Mouse (Mus musculus) limb, embryonic 15.5 days (tissue): ENCODE data around the gene Kirrel3. TPM values are rescaled to one million over a fixed set of nuclear protein-coding genes. Genes with fewer than 3 reads are reported as not detected.
A peak's percentile ranks its signal among the peaks of the same experiment; 100 is the strongest.

ENCODE experiments used
- ATAC-seq: fragments of 200-750 bp; cut with Nextera tagmentation; 2 replicates; pipeline ENCODE4 v1.8.0; 2017; ENCODE audit warnings: low read depth, moderate TSS enrichment; ENCODE audit not compliant: insufficient number of reproducible peaks, low FRiP score, low TSS enrichment
- H3K27ac ChIP-seq: fragments of 300-500 bp; sonication (generic); 2 replicates; pipeline ENCODE4 v1.5.1; 2015; ENCODE audit warnings: moderate library complexity, mild to moderate bottlenecking, inconsistent platforms
- H3K27me3 ChIP-seq: fragments of 300-500 bp; sonication (generic); 2 replicates; pipeline ENCODE4 v1.6.1; 2015; ENCODE audit warnings: inconsistent platforms
- H3K36me3 ChIP-seq: fragments of 300-500 bp; sonication (generic); 2 replicates; pipeline ENCODE4 v1.6.1; 2015; ENCODE audit warnings: inconsistent platforms
- H3K4me1 ChIP-seq: fragments of 300-500 bp; sonication (generic); 2 replicates; pipeline ENCODE4 v1.6.1; 2015; ENCODE audit warnings: inconsistent platforms
- H3K4me2 ChIP-seq: fragments of 300-500 bp; sonication (generic); 2 replicates; pipeline ENCODE4 v1.6.1; 2015; ENCODE audit warnings: mild to moderate bottlenecking, inconsistent platforms
- H3K4me3 ChIP-seq: fragments of 300-500 bp; sonication (generic); 2 replicates; pipeline ENCODE4 v1.5.1; 2015; ENCODE audit warnings: mild to moderate bottlenecking, inconsistent platforms
- H3K9ac ChIP-seq: fragments of 300-500 bp; sonication (generic); 2 replicates; pipeline ENCODE4 v1.6.1; 2015; ENCODE audit warnings: inconsistent platforms
- H3K9me3 ChIP-seq: fragments of 300-500 bp; sonication (generic); 2 replicates; pipeline ENCODE4 v1.6.1; 2016; ENCODE audit warnings: inconsistent platforms
- WGBS: fragments of 180-500 bp; shearing (Covaris S2); methylation state at CpG from one replicate; pipeline ENCODE4 v1.1.7; 2015; 5-methylcytosine and 5-hydroxymethylcytosine counted together
- polyA plus RNA-seq: library from polyadenylated mRNA; unstranded; fragments of >200 nt; fragmentation: Nextera tagmentation; extraction: Ambion mirVana; gene quantifications from 2 replicates; pipeline ENCODE4 v1.2.1, GENCODE M21; 2015

The Kirrel3 gene
- polyA plus RNA-seq, 1 experiment from 2014 or later: 13.5 TPM

DNA sequence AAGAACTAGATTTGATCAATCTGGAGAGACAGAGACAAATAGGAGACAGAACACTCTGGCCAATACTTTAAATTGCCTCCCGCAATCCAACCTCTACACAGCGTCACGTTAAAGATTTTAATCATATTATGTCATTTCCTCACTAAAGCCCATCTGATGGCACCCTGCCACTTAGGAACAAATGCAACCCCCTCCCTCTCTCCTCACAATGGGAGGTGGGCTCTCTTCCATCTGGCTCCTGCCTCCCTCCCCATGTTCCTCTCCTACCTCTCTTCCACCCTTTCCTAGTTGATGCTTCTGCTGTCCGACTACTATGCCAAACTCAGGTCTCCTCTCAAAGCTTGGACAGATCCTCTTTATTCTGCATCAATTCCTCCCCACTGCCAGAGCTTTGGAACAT lies 365.4 kb downstream of the Kirrel3 start:
- H3K4me1 ChIP-seq: no peaks in the 10 kb centered on the region
- H3K9me3 ChIP-seq: no peaks in the 10 kb centered on the region
- H3K4me2 ChIP-seq: no peak overlapping the region
- no peaks in the 10 kb centered on the region for H3K27me3 ChIP-seq
- no peak overlapping the region for H3K27ac ChIP-seq
- 60% methylated on average over 4 of the region's 4 CpGs for WGBS
- H3K9ac ChIP-seq: no peak overlapping the region
- H3K36me3 ChIP-seq: no peaks in the 10 kb centered on the region
- no peak for ATAC-seq
- H3K4me3 ChIP-seq: no peak overlapping the region

DNA sequence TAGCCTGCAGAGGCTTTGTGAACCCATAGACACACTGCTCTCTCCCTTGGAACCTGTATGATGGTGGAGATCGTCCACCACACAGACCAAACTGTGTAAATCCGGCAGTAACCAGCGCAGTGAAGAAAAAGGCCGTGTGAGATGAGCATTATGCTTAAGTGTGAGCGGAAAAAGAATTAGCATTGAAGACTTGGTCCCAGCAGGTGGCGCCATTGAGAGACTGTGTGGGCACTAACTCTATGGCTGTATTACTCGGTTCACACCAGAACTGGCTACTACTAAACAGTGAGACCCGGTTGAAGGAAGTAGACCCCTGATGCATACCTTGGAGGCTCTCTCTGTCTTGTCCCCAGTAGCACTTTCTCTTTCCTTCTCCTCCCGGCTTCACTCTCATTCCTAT lies 371.9 kb downstream of the Kirrel3 start:
- H3K27ac ChIP-seq: no peak overlapping the region
- H3K9me3 ChIP-seq: no peaks in the 10 kb centered on the region
- no peak overlapping the region for H3K4me2 ChIP-seq
- H3K9ac ChIP-seq: no peak overlapping the region
- no peak for ATAC-seq
- H3K27me3 ChIP-seq: no peaks in the 10 kb centered on the region
- H3K4me3 ChIP-seq: no peak overlapping the region
- H3K36me3 ChIP-seq: no peaks in the 10 kb centered on the region
- 64% methylated on average over 9 of the region's 9 CpGs for WGBS
- H3K4me1 ChIP-seq: 0 out of 2 replicates have a peak, but pooled peaks cover 4% of the 10 kb centered on the region

DNA sequence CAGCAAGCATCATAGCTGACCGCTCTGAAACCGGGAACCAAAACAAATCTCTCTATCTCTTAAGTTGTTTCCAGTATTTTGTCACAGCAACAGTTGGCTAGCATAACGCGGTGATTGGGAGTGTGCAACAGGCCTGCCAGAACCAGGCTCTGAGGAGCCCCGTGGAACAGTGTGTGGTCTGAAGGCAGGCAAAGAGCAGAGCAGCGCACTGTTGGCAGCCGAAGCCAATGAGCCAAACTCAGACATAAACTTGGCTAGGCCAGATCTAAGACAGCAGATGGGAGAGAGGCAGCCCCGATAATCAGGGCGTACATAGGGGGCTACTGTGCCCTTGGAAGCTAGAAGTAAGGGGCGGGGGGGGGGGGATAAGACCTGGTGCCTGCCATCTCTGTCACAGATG lies 372.4 kb downstream of the Kirrel3 start:
- ATAC-seq: no peak
- Histone ChIP-seq H3K27me3 (no peaks in the 10 kb centered on the region), H3K4me2 (no peak overlapping the region), H3K4me3 (no peak overlapping the region), H3K4me1 (0 out of 2 replicates have a peak, but pooled peaks cover 4% of the 10 kb centered on the region), H3K27ac (no peak overlapping the region), H3K36me3 (no peaks in the 10 kb centered on the region), H3K9ac (no peak overlapping the region), H3K9me3 (no peaks in the 10 kb centered on the region)
- WGBS: 91% methylated on average over 10 of the region's 10 CpGs

DNA sequence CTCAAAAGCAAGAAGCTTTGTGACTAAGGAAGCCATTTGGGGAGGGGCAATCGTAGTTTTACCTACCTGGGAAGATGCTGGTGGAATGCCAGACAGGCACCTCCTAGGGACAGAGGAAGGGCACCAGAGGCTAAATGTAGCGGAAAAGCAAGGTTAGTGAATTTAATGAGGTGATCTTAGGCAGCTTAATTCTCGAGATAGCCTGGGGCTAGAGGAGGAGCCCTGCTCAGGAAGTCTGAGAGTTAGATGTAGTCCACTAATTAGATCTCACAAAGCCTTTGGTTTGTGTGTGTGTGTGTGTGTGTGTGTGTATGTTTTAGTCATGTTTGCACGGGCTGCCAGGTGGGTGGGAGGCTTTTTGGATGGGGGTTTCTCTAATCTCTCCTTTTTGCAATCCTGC lies 375.2 kb downstream of the Kirrel3 start:
- Histone ChIP-seq H3K36me3 (no peaks in the 10 kb centered on the region), H3K4me3 (no peak overlapping the region), H3K27ac (no peak overlapping the region), H3K9me3 (no peaks in the 10 kb centered on the region), H3K9ac (no peak overlapping the region), H3K4me1 (0 out of 2 replicates have a peak, but pooled peaks cover 4% of the 10 kb centered on the region), H3K4me2 (no peak overlapping the region), H3K27me3 (no peaks in the 10 kb centered on the region)
- no peak for ATAC-seq
- 16% methylated on average over 4 of the region's 4 CpGs for WGBS

DNA sequence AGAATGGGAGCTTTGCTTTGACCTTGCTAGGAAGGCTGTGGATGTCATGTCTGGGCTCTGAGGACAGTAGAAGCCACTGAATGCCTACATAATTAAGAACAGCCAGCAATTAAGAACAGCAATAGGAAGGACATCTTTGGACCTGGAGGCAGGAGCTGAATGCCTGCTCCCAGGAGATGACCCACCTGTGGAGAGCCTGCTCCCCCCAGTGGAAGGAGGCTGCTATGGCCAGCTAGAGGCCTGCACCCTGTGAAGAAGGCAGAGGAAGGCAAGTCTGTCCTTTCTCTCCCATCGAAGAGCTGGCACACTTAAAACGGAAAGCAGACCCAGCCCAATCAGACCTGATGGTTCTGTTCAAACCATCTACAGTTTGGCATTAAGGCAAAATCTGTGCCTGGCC lies 376.1 kb downstream of the Kirrel3 start:
- Histone ChIP-seq H3K9me3 (no peaks in the 10 kb centered on the region), H3K36me3 (no peaks in the 10 kb centered on the region), H3K27ac (no peak overlapping the region), H3K4me1 (0 out of 2 replicates have a peak, but pooled peaks cover 4% of the 10 kb centered on the region), H3K4me2 (no peak overlapping the region), H3K9ac (no peak overlapping the region), H3K4me3 (no peak overlapping the region), H3K27me3 (no peaks in the 10 kb centered on the region)
- WGBS: 52% methylated on average over 2 of the region's 2 CpGs
- ATAC-seq: no peak

DNA sequence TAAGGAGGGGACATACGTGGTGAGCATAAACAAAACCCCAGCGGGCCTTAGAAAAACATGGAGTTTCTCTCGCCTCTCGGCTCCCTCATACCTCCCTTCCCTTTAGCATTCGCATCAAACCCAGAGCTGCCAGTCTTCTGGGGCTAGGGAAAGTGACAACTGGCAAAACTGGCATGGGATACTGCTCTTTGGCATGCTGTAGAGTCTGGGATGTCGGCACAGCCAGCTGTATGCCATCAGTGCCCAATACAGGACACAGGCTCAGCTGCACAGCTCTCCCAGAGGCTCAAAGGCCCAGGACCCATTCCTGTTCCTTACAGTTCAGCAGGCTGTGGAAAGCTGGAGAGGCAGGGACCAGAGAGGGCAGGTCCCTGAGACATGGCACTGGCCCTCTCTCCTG lies 379.9 kb downstream of the Kirrel3 start:
- H3K9ac ChIP-seq: no peak overlapping the region
- H3K27me3 ChIP-seq: no peaks in the 10 kb centered on the region
- no peak overlapping the region for H3K27ac ChIP-seq
- 0 out of 2 replicates have a peak, but pooled peaks cover 2% of the 10 kb centered on the region for H3K4me1 ChIP-seq
- H3K4me3 ChIP-seq: no peak overlapping the region
- no peaks in the 10 kb centered on the region for H3K36me3 ChIP-seq
- no peaks in the 10 kb centered on the region for H3K9me3 ChIP-seq
- WGBS: 87% methylated on average over 6 of the region's 6 CpGs
- no peak overlapping the region for H3K4me2 ChIP-seq
- no peak for ATAC-seq

DNA sequence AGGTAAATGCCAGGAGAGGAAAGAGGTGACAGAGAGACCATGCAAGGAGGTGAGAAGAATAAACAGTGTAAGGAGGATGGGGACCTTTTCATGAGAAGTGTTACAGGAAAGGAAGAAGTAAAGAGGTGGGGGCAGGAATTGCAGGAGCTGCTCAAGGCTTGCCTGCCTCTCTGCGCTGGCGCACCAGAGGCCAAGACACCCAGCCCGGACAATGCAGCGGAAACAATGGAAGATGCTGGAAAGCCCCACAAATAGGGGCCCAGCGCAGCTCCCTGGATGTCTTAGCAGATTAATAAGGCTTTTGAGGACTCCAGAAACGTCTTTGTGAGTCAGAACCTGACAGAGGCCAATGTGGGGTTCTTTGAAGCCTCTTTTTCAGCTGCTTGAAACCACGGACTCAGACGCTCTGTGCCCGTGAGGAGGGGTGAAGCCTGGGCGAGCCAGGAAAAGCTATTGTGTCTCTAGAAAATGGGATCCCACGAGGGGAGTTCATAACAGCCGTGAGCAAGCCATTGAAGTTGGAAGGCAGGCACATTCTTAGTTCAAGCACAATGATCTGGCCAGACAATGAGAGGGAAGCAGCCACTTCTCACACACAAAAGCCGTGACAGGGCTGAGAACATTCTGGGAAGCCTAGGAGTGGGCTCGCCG lies 385.7 kb downstream of the Kirrel3 start:
- H3K9me3 ChIP-seq: no peaks in the 10 kb centered on the region
- H3K9ac ChIP-seq: no peak overlapping the region
- H3K4me1 ChIP-seq: no peaks in the 10 kb centered on the region
- H3K4me3 ChIP-seq: no peak overlapping the region
- no peaks in the 10 kb centered on the region for H3K27me3 ChIP-seq
- H3K36me3 ChIP-seq: no peaks in the 10 kb centered on the region
- no peak for ATAC-seq
- no peak overlapping the region for H3K4me2 ChIP-seq
- no peak overlapping the region for H3K27ac ChIP-seq
- 64% methylated on average over 15 of the region's 15 CpGs for WGBS

DNA sequence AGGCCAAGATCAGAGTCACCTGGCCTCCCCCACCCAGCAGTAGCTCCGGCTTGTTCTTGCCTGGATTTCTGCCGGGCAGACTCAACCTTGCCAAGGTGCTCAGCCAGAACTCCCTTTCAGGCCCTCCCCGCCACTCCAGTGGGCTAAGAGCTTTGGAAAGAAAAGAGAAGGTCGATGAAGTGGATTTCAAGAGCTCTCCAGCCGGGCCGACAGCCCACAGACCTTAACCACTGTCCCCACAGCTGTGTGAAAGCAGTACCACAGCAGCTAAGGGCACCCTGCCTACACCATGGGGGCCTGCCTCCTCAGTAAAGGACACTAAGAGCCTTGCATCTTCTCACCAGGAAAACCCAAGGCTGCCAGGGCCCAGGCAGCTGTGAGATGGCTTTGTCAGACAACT lies 389.5 kb downstream of the Kirrel3 start:
- Histone ChIP-seq H3K4me3 (no peak overlapping the region), H3K27ac (no peak overlapping the region), H3K27me3 (no peaks in the 10 kb centered on the region), H3K4me2 (no peak overlapping the region), H3K4me1 (no peaks in the 10 kb centered on the region), H3K36me3 (no peaks in the 10 kb centered on the region), H3K9me3 (no peaks in the 10 kb centered on the region), H3K9ac (no peak overlapping the region)
- no peak for ATAC-seq
- 83% methylated on average over 6 of the region's 6 CpGs for WGBS

DNA sequence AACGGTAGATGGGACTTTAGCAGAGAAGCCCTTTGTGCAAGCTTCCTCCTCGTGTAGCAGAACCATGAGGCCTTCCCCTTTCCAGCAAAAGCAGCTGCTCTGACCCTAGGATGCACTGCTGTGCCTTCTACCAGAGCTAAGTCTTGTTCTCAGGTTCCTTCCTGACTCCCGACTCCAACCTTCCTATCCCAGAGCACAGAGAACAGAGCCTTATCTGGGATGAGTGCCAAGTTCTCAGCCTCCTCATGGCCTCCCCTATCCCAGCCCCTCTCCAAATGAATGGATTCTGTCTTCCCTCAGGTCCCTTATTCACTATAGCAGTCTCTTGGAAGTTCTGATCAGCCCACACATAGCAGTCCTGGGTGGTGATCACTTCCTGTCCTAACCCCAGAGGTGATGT lies 391.5 kb downstream of the Kirrel3 start:
- no peaks in the 10 kb centered on the region for H3K4me1 ChIP-seq
- H3K4me2 ChIP-seq: no peak overlapping the region
- no peak overlapping the region for H3K9ac ChIP-seq
- no peak overlapping the region for H3K27ac ChIP-seq
- H3K27me3 ChIP-seq: no peaks in the 10 kb centered on the region
- ATAC-seq: peak; percentile 64; the same call in 1 of the 2 replicates
- H3K36me3 ChIP-seq: no peaks in the 10 kb centered on the region
- WGBS: 34% methylated on average over 3 of the region's 3 CpGs
- H3K4me3 ChIP-seq: no peak overlapping the region
- H3K9me3 ChIP-seq: no peaks in the 10 kb centered on the region

DNA sequence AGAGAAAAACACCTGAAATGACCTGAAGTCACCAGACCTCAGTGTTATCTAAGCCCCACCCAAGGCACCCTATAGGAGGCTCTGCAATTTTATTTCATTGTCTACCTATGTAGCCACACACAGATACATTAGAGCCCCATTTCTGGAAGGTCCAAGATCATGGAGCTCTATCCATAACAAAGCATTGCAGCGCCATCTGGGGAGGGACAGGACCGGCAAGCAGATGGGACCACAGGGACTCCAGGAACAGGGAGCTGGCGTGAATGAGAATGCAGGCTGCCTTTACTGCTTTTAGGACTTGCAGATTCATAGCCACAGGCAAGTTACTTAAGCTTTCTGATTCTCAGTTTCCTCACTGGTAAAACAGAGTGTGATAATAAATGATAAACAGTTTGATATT lies 392.1 kb downstream of the Kirrel3 start:
- ATAC-seq: no peak
- no peaks in the 10 kb centered on the region for H3K9me3 ChIP-seq
- H3K9ac ChIP-seq: no peak overlapping the region
- no peaks in the 10 kb centered on the region for H3K4me1 ChIP-seq
- H3K36me3 ChIP-seq: no peaks in the 10 kb centered on the region
- no peak overlapping the region for H3K27ac ChIP-seq
- WGBS: 50% methylated on average over 3 of the region's 3 CpGs
- H3K4me3 ChIP-seq: no peak overlapping the region
- no peak overlapping the region for H3K4me2 ChIP-seq
- no peaks in the 10 kb centered on the region for H3K27me3 ChIP-seq

DNA sequence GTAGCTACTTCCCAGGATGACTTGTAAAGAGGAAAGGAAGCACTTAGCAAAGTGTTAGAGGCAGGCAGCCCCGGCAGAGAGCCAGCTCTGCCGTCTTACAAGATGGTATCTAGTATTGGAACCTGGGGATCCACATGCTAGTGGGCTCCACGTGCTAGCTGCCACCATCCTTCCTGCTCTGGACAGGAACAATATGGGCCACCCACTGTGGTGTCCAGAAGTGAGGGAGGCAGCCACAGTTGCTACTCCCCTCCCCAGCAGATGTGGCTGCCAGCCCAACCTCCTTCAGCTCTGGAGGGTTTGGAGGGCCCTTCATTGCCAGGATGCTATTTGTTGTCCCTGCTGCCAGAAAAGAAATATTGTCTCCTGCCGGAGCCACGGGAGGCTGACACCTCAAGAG lies 396.1 kb downstream of the Kirrel3 start:
- Histone ChIP-seq H3K27ac (no peak overlapping the region), H3K36me3 (no peaks in the 10 kb centered on the region), H3K4me2 (no peak overlapping the region), H3K9ac (no peak overlapping the region), H3K4me1 (0 out of 2 replicates have a peak, but pooled peaks cover 2% of the 10 kb centered on the region), H3K4me3 (no peak overlapping the region), H3K27me3 (no peaks in the 10 kb centered on the region), H3K9me3 (no peaks in the 10 kb centered on the region)
- 12% methylated on average over 5 of the region's 5 CpGs for WGBS
- no peak for ATAC-seq

DNA sequence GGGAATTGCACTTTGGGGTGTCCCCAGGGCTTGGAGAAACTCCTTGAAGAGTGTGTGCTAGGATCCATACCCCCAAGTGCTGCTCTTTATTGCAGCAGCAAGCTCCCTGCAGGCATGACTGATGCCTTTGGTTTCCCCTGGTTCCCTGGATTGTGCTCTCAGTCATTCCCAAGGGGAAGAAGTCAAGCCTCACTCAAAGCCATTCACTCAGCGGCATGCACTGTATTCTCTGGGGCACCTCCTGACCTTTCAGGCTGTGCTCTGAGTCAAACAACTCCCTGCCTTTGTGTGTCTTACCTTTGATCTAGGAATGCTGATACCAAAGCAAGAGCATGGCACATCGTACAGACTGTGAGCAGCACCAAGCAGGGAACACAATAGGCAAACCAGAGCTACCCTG lies 396.5 kb downstream of the Kirrel3 start:
- 18% methylated on average over 2 of the region's 2 CpGs for WGBS
- H3K9me3 ChIP-seq: no peaks in the 10 kb centered on the region
- H3K4me1 ChIP-seq: 0 out of 2 replicates have a peak, but pooled peaks cover 2% of the 10 kb centered on the region
- no peak overlapping the region for H3K4me2 ChIP-seq
- H3K27me3 ChIP-seq: no peaks in the 10 kb centered on the region
- no peak overlapping the region for H3K9ac ChIP-seq
- no peaks in the 10 kb centered on the region for H3K36me3 ChIP-seq
- no peak overlapping the region for H3K27ac ChIP-seq
- ATAC-seq: no peak
- H3K4me3 ChIP-seq: no peak overlapping the region

DNA sequence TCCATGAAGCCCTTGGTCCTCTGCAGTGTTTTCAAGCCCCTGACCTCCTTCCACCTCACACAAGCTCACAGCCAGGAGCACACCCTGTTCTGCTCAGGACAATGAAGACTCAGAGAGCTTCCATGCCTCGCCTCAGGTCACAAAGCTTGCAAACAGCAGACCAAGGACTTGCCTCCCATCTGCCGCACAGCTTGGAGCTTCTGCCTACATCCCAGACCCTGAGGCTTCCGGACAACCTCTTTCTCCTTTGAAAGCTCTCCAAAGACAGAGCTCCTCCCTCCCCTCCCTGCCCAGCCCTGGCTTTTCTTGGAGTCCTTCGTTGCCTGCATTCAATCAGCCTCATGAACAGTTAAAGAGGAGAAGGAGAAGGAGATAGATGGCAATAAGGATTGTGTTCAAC lies 397.4 kb downstream of the Kirrel3 start:
- WGBS: 30% methylated on average over 4 of the region's 4 CpGs
- Histone ChIP-seq H3K4me1 (0 out of 2 replicates have a peak, but pooled peaks cover 2% of the 10 kb centered on the region), H3K36me3 (no peaks in the 10 kb centered on the region), H3K9ac (no peak overlapping the region), H3K9me3 (no peaks in the 10 kb centered on the region), H3K4me2 (no peak overlapping the region), H3K27me3 (no peaks in the 10 kb centered on the region), H3K27ac (no peak overlapping the region), H3K4me3 (no peak overlapping the region)
- ATAC-seq: no peak
